Mouse (Mus musculus): Measurements from ENCODE around the gene Ssrp1. TPM values are rescaled to one million over a fixed set of nuclear protein-coding genes. Genes with fewer than 3 reads are reported as not detected.

The Ssrp1 gene
- total and polyA plus RNA-seq, 3 experiments: 241 to 437 (median 297) TPM

DNA sequence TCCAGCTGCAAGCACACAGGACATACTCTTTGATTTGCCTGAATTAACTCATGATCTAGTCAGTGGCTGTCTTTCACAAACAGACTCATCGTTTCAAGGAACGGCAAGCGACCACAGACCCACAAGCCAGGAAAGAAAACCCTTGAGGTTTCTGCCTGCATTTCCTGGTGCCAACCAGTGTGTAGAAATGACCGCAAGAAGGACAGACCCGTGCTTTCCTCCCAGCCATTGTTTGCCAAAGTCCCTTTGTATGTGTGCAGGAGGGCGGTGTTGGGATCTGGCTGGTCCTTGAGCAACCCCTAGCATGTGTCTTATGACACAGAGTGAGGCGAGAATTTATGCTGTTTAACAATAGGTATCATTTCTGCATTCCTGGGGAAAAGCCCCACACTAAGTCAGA is 2.9 kb upstream of the Ssrp1 start:
- peak overlapping the region in 2 of 3 experiments; percentile 5 to 29 for H3K4me3 ChIP-seq (replicated peaks in 1 of 3; ENCODE audit: low read depth in 2 of 3, low read length in 2 of 3, poor library complexity in 1 of 3)
- peak overlapping the region; percentile 21 for H3K9ac ChIP-seq (ENCODE audit: insufficient read depth, low read depth)
- H3K4me2 ChIP-seq (ENCODE audit: insufficient read depth, low read depth, poor library complexity, severe bottlenecking): peak overlapping the region; percentile 48
- no peaks in the 10 kb centered on the region for H3K27me3 ChIP-seq (replicated peaks)
- peaks cover 0 to 10% of the 10 kb centered on the region in 2 experiments for H3K36me3 ChIP-seq (replicated peaks in 1 of 2; ENCODE audit: control insufficient read depth in 1 of 2, insufficient read depth in 1 of 2, low read length in 1 of 2)
- no peak overlapping the region for H3K27ac ChIP-seq (ENCODE audit: insufficient read depth, low read depth)
- dilution Hi-C loops (cut with MboI; ENCODE audit: extremely low pct_ligation_motif_present, extremely low pct_unique_long_range_greater_than_20kb, low sequenced_read_pairs): no loop called here
- no peak for DNase-seq (ENCODE audit: extremely low read depth)
- H3K9me3 ChIP-seq (replicated peaks; ENCODE audit: low read length): no peaks in the 10 kb centered on the region
- in situ Hi-C loops (cut with MboI; ENCODE audit: low pct_ligation_motif_present, low pct_unique_long_range_greater_than_20kb, low sequenced_read_pairs): no loop called here
- peak; percentile 54 for TF ChIP-seq BHLHE40 (IDR thresholded peaks at IDR 0.05; ENCODE audit: low read depth, low read length)
- TF ChIP-seq IRF4 (IDR thresholded peaks at IDR 0.05; ENCODE audit: low read depth, low read length): 0 out of 2 replicates have a peak, but pooled peaks have one; percentile 6
- no peak for TF ChIP-seq MYC (IDR thresholded peaks at IDR 0.05; ENCODE audit: low read depth, low read length)
- no peak for TF ChIP-seq MXI1 (IDR thresholded peaks at IDR 0.05; ENCODE audit: low read depth, low read length)
- TF ChIP-seq ETS1 (conservative IDR thresholded peaks at IDR 0.05; ENCODE audit: low read depth, low read length): 0 out of 2 replicates have a peak, but pooled peaks have one; percentile 17
- TF ChIP-seq ZC3H11A (IDR thresholded peaks at IDR 0.05; ENCODE audit: low read depth, low read length): no peak
- H3K4me1 ChIP-seq (ENCODE audit: control insufficient read depth in 1 of 2, insufficient read depth in 2 of 2): peaks cover 12 to 48% of the 10 kb centered on the region in 2 experiments
- H3K79me2 ChIP-seq (replicated peaks; ENCODE audit: control insufficient read depth, extremely low read depth, insufficient read depth, poor library complexity, severe bottlenecking): peaks cover 21% of the 10 kb centered on the region

DNA sequence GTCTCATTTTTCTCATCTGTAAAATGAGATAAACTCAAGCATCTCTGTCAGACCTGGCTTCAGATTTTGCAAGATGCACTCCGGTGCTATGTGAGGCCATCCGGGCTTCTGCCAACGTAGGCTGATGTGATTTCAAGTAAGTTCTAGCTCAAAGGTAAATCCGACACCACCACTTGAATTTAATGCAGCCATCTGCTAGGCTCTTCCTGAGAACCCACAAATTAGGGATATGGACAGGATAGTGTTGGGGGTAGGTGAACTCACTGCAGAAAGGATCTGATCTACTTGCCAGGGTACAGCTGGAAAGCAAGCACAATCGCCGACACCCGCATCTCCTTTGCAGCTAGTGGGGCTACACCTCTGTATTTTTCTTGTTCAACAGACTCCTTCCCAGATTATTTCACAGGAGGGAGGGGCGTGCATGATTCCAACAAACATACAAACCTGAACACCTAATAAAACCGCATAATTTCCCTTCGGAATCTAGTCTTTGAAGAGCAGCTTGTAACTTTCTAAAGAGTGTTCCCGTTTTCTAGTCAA is 457 bp upstream of the Ssrp1 start:
- Histone ChIP-seq H3K4me2 (ENCODE audit: insufficient read depth, low read depth, poor library complexity, severe bottlenecking) (peak overlapping the region; percentile 90), H3K9me3 (replicated peaks; ENCODE audit: low read length) (no peaks in the 10 kb centered on the region), H3K79me2 (replicated peaks; ENCODE audit: control insufficient read depth, extremely low read depth, insufficient read depth, poor library complexity, severe bottlenecking) (peaks cover 32% of the 10 kb centered on the region), H3K9ac (ENCODE audit: insufficient read depth, low read depth) (peak overlapping the region; percentile 81), H3K4me1 (ENCODE audit: control insufficient read depth in 1 of 2, insufficient read depth in 2 of 2) (peaks cover 12 to 61% of the 10 kb centered on the region in 2 experiments), H3K27ac (ENCODE audit: insufficient read depth, low read depth) (no peak overlapping the region), H3K4me3 (replicated peaks in 1 of 3; ENCODE audit: low read depth in 2 of 3, low read length in 2 of 3, poor library complexity in 1 of 3) (peak overlapping the region; percentile 77 to 93 (median 89)), H3K36me3 (replicated peaks in 1 of 2; ENCODE audit: control insufficient read depth in 1 of 2, insufficient read depth in 1 of 2, low read length in 1 of 2) (peaks cover 24 to 34% of the 10 kb centered on the region in 2 experiments), H3K27me3 (replicated peaks) (no peaks in the 10 kb centered on the region)
- no peak for DNase-seq (ENCODE audit: extremely low read depth)
- in situ Hi-C loops (cut with MboI; ENCODE audit: low pct_ligation_motif_present, low pct_unique_long_range_greater_than_20kb, low sequenced_read_pairs): no loop called here
- dilution Hi-C loops (cut with MboI; ENCODE audit: extremely low pct_ligation_motif_present, extremely low pct_unique_long_range_greater_than_20kb, low sequenced_read_pairs): no loop called here
- TF ChIP-seq JUND (conservative IDR thresholded peaks at IDR 0.05; ENCODE audit: low read depth, low read length): no peak
- TF ChIP-seq EP300 (IDR thresholded peaks at IDR 0.05; ENCODE audit: low read length): no peak
- no peak for TF ChIP-seq BHLHE40 (IDR thresholded peaks at IDR 0.05; ENCODE audit: low read depth, low read length)
- no peak for TF ChIP-seq TBP (conservative IDR thresholded peaks at IDR 0.05; ENCODE audit: low read depth, low read length)
- no peak for TF ChIP-seq GABPA (IDR thresholded peaks at IDR 0.05; ENCODE audit: insufficient replicate concordance, low read depth, low read length)
- no peak for TF ChIP-seq TCF12 (IDR thresholded peaks at IDR 0.05; ENCODE audit: low read depth, low read length)
- no peak for TF ChIP-seq POLR2A (IDR thresholded peaks at IDR 0.05; ENCODE audit: low read depth, low read length)
- no peak for TF ChIP-seq NRF1 (IDR thresholded peaks at IDR 0.05; ENCODE audit: low read depth, low read length)

DNA sequence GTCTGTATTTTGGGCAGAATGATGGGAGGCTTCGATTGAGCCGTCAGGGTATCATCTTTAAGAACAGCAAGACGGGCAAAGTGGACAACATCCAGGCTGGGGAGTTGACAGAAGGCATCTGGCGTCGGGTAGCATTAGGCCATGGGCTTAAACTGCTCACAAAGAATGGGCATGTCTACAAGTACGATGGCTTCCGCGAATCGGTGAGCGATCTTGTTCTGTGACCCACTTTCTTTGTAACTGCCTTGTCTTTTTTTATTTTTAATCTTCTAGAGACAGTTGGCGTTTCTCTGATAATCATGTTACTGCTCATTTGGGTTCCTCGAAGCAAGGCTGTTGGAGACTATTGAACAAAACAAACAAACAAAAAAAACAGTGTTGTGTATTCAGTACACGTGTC is 1.3 kb downstream of the Ssrp1 start:
- H3K9ac ChIP-seq (ENCODE audit: insufficient read depth, low read depth): peak overlapping the region; percentile 81
- peak overlapping the region; percentile 71 to 93 (median 77) for H3K4me3 ChIP-seq (replicated peaks in 1 of 3; ENCODE audit: low read depth in 2 of 3, low read length in 2 of 3, poor library complexity in 1 of 3)
- peaks cover 9 to 64% of the 10 kb centered on the region in 2 experiments for H3K4me1 ChIP-seq (ENCODE audit: control insufficient read depth in 1 of 2, insufficient read depth in 2 of 2)
- peak overlapping the region; percentile 85 for H3K4me2 ChIP-seq (ENCODE audit: insufficient read depth, low read depth, poor library complexity, severe bottlenecking)
- no peaks in the 10 kb centered on the region for H3K27me3 ChIP-seq (replicated peaks)
- peaks cover 38 to 47% of the 10 kb centered on the region in 2 experiments for H3K36me3 ChIP-seq (replicated peaks in 1 of 2; ENCODE audit: control insufficient read depth in 1 of 2, insufficient read depth in 1 of 2, low read length in 1 of 2)
- H3K9me3 ChIP-seq (replicated peaks; ENCODE audit: low read length): no peaks in the 10 kb centered on the region
- dilution Hi-C loops (cut with MboI; ENCODE audit: extremely low pct_ligation_motif_present, extremely low pct_unique_long_range_greater_than_20kb, low sequenced_read_pairs): no loop called here
- TF ChIP-seq RAD21 (IDR thresholded peaks at IDR 0.05; ENCODE audit: low read depth, low read length): no peak
- no peak for TF ChIP-seq TCF12 (IDR thresholded peaks at IDR 0.05; ENCODE audit: low read depth, low read length)
- no peak for TF ChIP-seq MAFK (IDR thresholded peaks at IDR 0.05; ENCODE audit: insufficient replicate concordance, low read length)
- TF ChIP-seq E2F4 (IDR thresholded peaks at IDR 0.05; ENCODE audit: insufficient replicate concordance, low read depth, low read length): no peak
- TF ChIP-seq MYC (IDR thresholded peaks at IDR 0.05; ENCODE audit: low read depth, low read length): no peak
- H3K79me2 ChIP-seq (replicated peaks; ENCODE audit: control insufficient read depth, extremely low read depth, insufficient read depth, poor library complexity, severe bottlenecking): peaks cover 32% of the 10 kb centered on the region
- DNase-seq (ENCODE audit: extremely low read depth): no peak
- in situ Hi-C loops (cut with MboI; ENCODE audit: low pct_ligation_motif_present, low pct_unique_long_range_greater_than_20kb, low sequenced_read_pairs): no loop called here
- no peak overlapping the region for H3K27ac ChIP-seq (ENCODE audit: insufficient read depth, low read depth)
